Mouse (Mus musculus): ENCODE results near the gene Polr2b. TPM values are rescaled to one million over a fixed set of nuclear protein-coding genes. Genes with fewer than 3 reads are reported as not detected.

Gene Polr2b
- polyA plus RNA-seq, 1 experiment from 2014 or later, result 62.4 TPM

GRCm38 (mm10) chr5:77383799-77384554 is 74.0 kb downstream of the Polr2b start:
- Histone ChIP-seq H3K9me3 (ENCODE audit: control insufficient read depth, low read depth, low read length) (no peaks in the 10 kb centered on the region), H3K27ac (ENCODE audit: low read length) (no peak overlapping the region), H3K27me3 (ENCODE audit: control insufficient read depth, insufficient read depth, low read length) (no peaks in the 10 kb centered on the region), H3K4me3 (ENCODE audit: low read depth, low read length) (no peak overlapping the region), H3K9ac (replicated peaks; ENCODE audit: low read depth, low read length) (no peak overlapping the region), H3K4me2 (replicated peaks; ENCODE audit: low read depth, low read length) (no peak overlapping the region), H3K36me3 (ENCODE audit: control insufficient read depth, insufficient read depth, low read length) (no peaks in the 10 kb centered on the region), H3K4me1 (ENCODE audit: control insufficient read depth, insufficient read depth, low read length) (0 out of 2 replicates have a peak, but pooled peaks cover 8% of the 10 kb centered on the region)
- 83% methylated on average over 5 of the region's 5 CpGs for WGBS
- ATAC-seq (ENCODE audit: insufficient number of reproducible peaks, insufficient read depth, low FRiP score, low read depth), result no peak

GRCm38 (mm10) chr5:77384724-77385123 is 74.8 kb downstream of the Polr2b start:
- Histone ChIP-seq H3K36me3 (ENCODE audit: control insufficient read depth, insufficient read depth, low read length) (no peaks in the 10 kb centered on the region), H3K4me3 (ENCODE audit: low read depth, low read length) (no peak overlapping the region), H3K9me3 (ENCODE audit: control insufficient read depth, low read depth, low read length) (no peaks in the 10 kb centered on the region), H3K4me1 (ENCODE audit: control insufficient read depth, insufficient read depth, low read length) (0 out of 2 replicates have a peak, but pooled peaks cover 8% of the 10 kb centered on the region), H3K27ac (ENCODE audit: low read length) (no peak overlapping the region), H3K27me3 (ENCODE audit: control insufficient read depth, insufficient read depth, low read length) (no peaks in the 10 kb centered on the region), H3K9ac (replicated peaks; ENCODE audit: low read depth, low read length) (no peak overlapping the region), H3K4me2 (replicated peaks; ENCODE audit: low read depth, low read length) (no peak overlapping the region)
- no peak for ATAC-seq (ENCODE audit: insufficient number of reproducible peaks, insufficient read depth, low FRiP score, low read depth)
- WGBS, result 52% methylated on average over 9 of the region's 9 CpGs

GRCm38 (mm10) chr5:77385221-77385620 is 75.3 kb downstream of the Polr2b start:
- WGBS, result 82% methylated on average over 5 of the region's 5 CpGs
- no peak overlapping the region for H3K4me3 ChIP-seq (ENCODE audit: low read depth, low read length)
- H3K9me3 ChIP-seq (ENCODE audit: control insufficient read depth, low read depth, low read length), result no peaks in the 10 kb centered on the region
- H3K9ac ChIP-seq (replicated peaks; ENCODE audit: low read depth, low read length), result no peak overlapping the region
- no peaks in the 10 kb centered on the region for H3K27me3 ChIP-seq (ENCODE audit: control insufficient read depth, insufficient read depth, low read length)
- H3K36me3 ChIP-seq (ENCODE audit: control insufficient read depth, insufficient read depth, low read length), result no peaks in the 10 kb centered on the region
- H3K4me1 ChIP-seq (ENCODE audit: control insufficient read depth, insufficient read depth, low read length), result 0 out of 2 replicates have a peak, but pooled peaks cover 8% of the 10 kb centered on the region
- H3K4me2 ChIP-seq (replicated peaks; ENCODE audit: low read depth, low read length), result no peak overlapping the region
- ATAC-seq (ENCODE audit: insufficient number of reproducible peaks, insufficient read depth, low FRiP score, low read depth), result no peak
- no peak overlapping the region for H3K27ac ChIP-seq (ENCODE audit: low read length)

GRCm38 (mm10) chr5:77385900-77386595 is 76.1 kb downstream of the Polr2b start:
- Histone ChIP-seq H3K27me3 (ENCODE audit: control insufficient read depth, insufficient read depth, low read length) (no peaks in the 10 kb centered on the region), H3K36me3 (ENCODE audit: control insufficient read depth, insufficient read depth, low read length) (no peaks in the 10 kb centered on the region), H3K4me2 (replicated peaks; ENCODE audit: low read depth, low read length) (no peak overlapping the region), H3K27ac (ENCODE audit: low read length) (no peak overlapping the region), H3K4me3 (ENCODE audit: low read depth, low read length) (no peak overlapping the region), H3K9ac (replicated peaks; ENCODE audit: low read depth, low read length) (no peak overlapping the region), H3K9me3 (ENCODE audit: control insufficient read depth, low read depth, low read length) (no peaks in the 10 kb centered on the region), H3K4me1 (ENCODE audit: control insufficient read depth, insufficient read depth, low read length) (0 out of 2 replicates have a peak, but pooled peaks cover 8% of the 10 kb centered on the region)
- ATAC-seq (ENCODE audit: insufficient number of reproducible peaks, insufficient read depth, low FRiP score, low read depth), result no peak
- 66% methylated on average over 6 of the region's 6 CpGs for WGBS

GRCm38 (mm10) chr5:77386596-77387413 is 76.9 kb downstream of the Polr2b start:
- no peak overlapping the region for H3K4me3 ChIP-seq (ENCODE audit: low read depth, low read length)
- H3K9me3 ChIP-seq (ENCODE audit: control insufficient read depth, low read depth, low read length), result no peaks in the 10 kb centered on the region
- no peak overlapping the region for H3K9ac ChIP-seq (replicated peaks; ENCODE audit: low read depth, low read length)
- 0 out of 2 replicates have a peak, but pooled peaks cover 8% of the 10 kb centered on the region for H3K4me1 ChIP-seq (ENCODE audit: control insufficient read depth, insufficient read depth, low read length)
- no peak; the same call in 1 of the 2 replicates for ATAC-seq (ENCODE audit: insufficient number of reproducible peaks, insufficient read depth, low FRiP score, low read depth)
- H3K36me3 ChIP-seq (ENCODE audit: control insufficient read depth, insufficient read depth, low read length), result no peaks in the 10 kb centered on the region
- no peak overlapping the region; the same call in 1 of the 2 replicates for H3K27ac ChIP-seq (ENCODE audit: low read length)
- 64% methylated on average over 10 of the region's 10 CpGs for WGBS
- no peak overlapping the region for H3K4me2 ChIP-seq (replicated peaks; ENCODE audit: low read depth, low read length)
- no peaks in the 10 kb centered on the region for H3K27me3 ChIP-seq (ENCODE audit: control insufficient read depth, insufficient read depth, low read length)

- Histone ChIP-seq H3K27ac (ENCODE audit: low read length) (no peak overlapping the region; the same call in 1 of the 2 replicates), H3K4me3 (ENCODE audit: low read depth, low read length) (no peak overlapping the region), H3K9ac (replicated peaks; ENCODE audit: low read depth, low read length) (no peak overlapping the region), H3K9me3 (ENCODE audit: control insufficient read depth, low read depth, low read length) (no peaks in the 10 kb centered on the region), H3K36me3 (ENCODE audit: control insufficient read depth, insufficient read depth, low read length) (no peaks in the 10 kb centered on the region), H3K27me3 (ENCODE audit: control insufficient read depth, insufficient read depth, low read length) (no peaks in the 10 kb centered on the region), H3K4me2 (replicated peaks; ENCODE audit: low read depth, low read length) (no peak overlapping the region), H3K4me1 (ENCODE audit: control insufficient read depth, insufficient read depth, low read length) (0 out of 2 replicates have a peak, but pooled peaks cover 8% of the 10 kb centered on the region)
- ATAC-seq (ENCODE audit: insufficient number of reproducible peaks, insufficient read depth, low FRiP score, low read depth), result no peak
- WGBS, result 57% methylated on average over 8 of the region's 8 CpGs
Measured at GRCm38 (mm10) chr5:77387414-77387704, 77.4 kb downstream of the Polr2b start.

- no peak overlapping the region for H3K4me3 ChIP-seq (ENCODE audit: low read depth, low read length)
- no peaks in the 10 kb centered on the region for H3K27me3 ChIP-seq (ENCODE audit: control insufficient read depth, insufficient read depth, low read length)
- H3K4me2 ChIP-seq (replicated peaks; ENCODE audit: low read depth, low read length), result no peak overlapping the region
- no peaks in the 10 kb centered on the region for H3K36me3 ChIP-seq (ENCODE audit: control insufficient read depth, insufficient read depth, low read length)
- H3K9ac ChIP-seq (replicated peaks; ENCODE audit: low read depth, low read length), result no peak overlapping the region
- no peaks in the 10 kb centered on the region for H3K9me3 ChIP-seq (ENCODE audit: control insufficient read depth, low read depth, low read length)
- no peak for ATAC-seq (ENCODE audit: insufficient number of reproducible peaks, insufficient read depth, low FRiP score, low read depth)
- no peak overlapping the region for H3K27ac ChIP-seq (ENCODE audit: low read length)
- 86% methylated on average over 6 of the region's 6 CpGs for whole genome bisulfite sequencing
- 0 out of 2 replicates have a peak, but pooled peaks cover 8% of the 10 kb centered on the region for H3K4me1 ChIP-seq (ENCODE audit: control insufficient read depth, insufficient read depth, low read length)
Measured at GRCm38 (mm10) chr5:77388359-77388758, 78.4 kb downstream of the Polr2b start.

GRCm38 (mm10) chr5:77390272-77390671 is 80.3 kb downstream of the Polr2b start:
- no peaks in the 10 kb centered on the region for H3K36me3 ChIP-seq (ENCODE audit: control insufficient read depth, insufficient read depth, low read length)
- 89% methylated on average over 2 of the region's 2 CpGs for WGBS
- no peak overlapping the region for H3K4me3 ChIP-seq (ENCODE audit: low read depth, low read length)
- no peaks in the 10 kb centered on the region for H3K9me3 ChIP-seq (ENCODE audit: control insufficient read depth, low read depth, low read length)
- no peaks in the 10 kb centered on the region for H3K27me3 ChIP-seq (ENCODE audit: control insufficient read depth, insufficient read depth, low read length)
- no peak overlapping the region for H3K27ac ChIP-seq (ENCODE audit: low read length)
- no peak overlapping the region for H3K9ac ChIP-seq (replicated peaks; ENCODE audit: low read depth, low read length)
- 0 out of 2 replicates have a peak, but pooled peaks cover 8% of the 10 kb centered on the region for H3K4me1 ChIP-seq (ENCODE audit: control insufficient read depth, insufficient read depth, low read length)
- no peak for ATAC-seq (ENCODE audit: insufficient number of reproducible peaks, insufficient read depth, low FRiP score, low read depth)
- no peak overlapping the region for H3K4me2 ChIP-seq (replicated peaks; ENCODE audit: low read depth, low read length)

Data from stomach, embryonic 14.5 days (tissue).